Mouse (Mus musculus) heart, postnatal 0 days (tissue): ENCODE measurements around the gene Sh2d3c.

Source experiments
- CTCF ChIP-seq: IDR thresholded peaks from 2 replicates; pipeline ENCODE4 v1.5.1; 2016; ENCODE audit warnings: antibody characterized with exemption, control low read depth, low read depth
- EP300 ChIP-seq: IDR thresholded peaks from 2 replicates; pipeline ENCODE4 v1.6.1; 2016; ENCODE audit warnings: antibody characterized with exemption, low read depth

- TF ChIP-seq CTCF (no peak), EP300 (no peak)
These were observed 37.2 kb upstream of the Sh2d3c start for GRCm38 (mm10) chr2:32683701-32684100.
